Mouse (Mus musculus) hindbrain, embryonic 10.5 days (tissue): Measurements from ENCODE around the gene Chad. TPM values are rescaled to one million over a fixed set of nuclear protein-coding genes. Genes with fewer than 3 reads are reported as not detected.

Experiments
- DNase-seq: peaks from one replicate; pipeline ENCODE4 v3.0.0-alpha.2; 2017; ENCODE audit warnings: low spot score
- H3K27ac ChIP-seq: fragments of 300-500 bp; sonication (generic); 2 replicates; pipeline ENCODE4 v1.5.1; 2016; ENCODE audit warnings: mild to moderate bottlenecking, moderate library complexity
- H3K27me3 ChIP-seq: fragments of 300-500 bp; sonication (generic); 2 replicates; pipeline ENCODE4 v1.6.1; 2016; ENCODE audit warnings: mild to moderate bottlenecking; ENCODE audit not compliant: poor library complexity, insufficient read depth, severe bottlenecking
- H3K36me3 ChIP-seq: fragments of 300-500 bp; sonication (generic); 2 replicates; pipeline ENCODE4 v1.6.1; 2016; ENCODE audit warnings: mild to moderate bottlenecking, moderate library complexity
- H3K4me1 ChIP-seq: fragments of 300-500 bp; sonication (generic); replicated peaks from 2 replicates; pipeline ENCODE4 v1.6.1; 2016; ENCODE audit warnings: mild to moderate bottlenecking
- H3K4me3 ChIP-seq: fragments of 300-500 bp; sonication (generic); 2 replicates; pipeline ENCODE4 v1.5.1; 2016; ENCODE audit warnings: mild to moderate bottlenecking, moderate library complexity
- H3K9me3 ChIP-seq: fragments of 300-500 bp; sonication (generic); 2 replicates; pipeline ENCODE4 v1.6.1; 2016; ENCODE audit warnings: mild to moderate bottlenecking, moderate library complexity
- WGBS: fragments of 180-500 bp; shearing (Covaris S2); methylation state at CpG from one replicate; pipeline ENCODE4 v1.1.7; 2016; 5-methylcytosine and 5-hydroxymethylcytosine counted together
- polyA plus RNA-seq: library from polyadenylated mRNA; unstranded; fragments of >200 nt; fragmentation: Nextera tagmentation; extraction: Ambion mirVana; gene quantifications from 2 replicates; pipeline ENCODE4 v1.2.1, GENCODE M21; 2016

The Chad gene
- polyA plus RNA-seq, 1 experiment from 2014 or later = 0.29 TPM

DNA sequence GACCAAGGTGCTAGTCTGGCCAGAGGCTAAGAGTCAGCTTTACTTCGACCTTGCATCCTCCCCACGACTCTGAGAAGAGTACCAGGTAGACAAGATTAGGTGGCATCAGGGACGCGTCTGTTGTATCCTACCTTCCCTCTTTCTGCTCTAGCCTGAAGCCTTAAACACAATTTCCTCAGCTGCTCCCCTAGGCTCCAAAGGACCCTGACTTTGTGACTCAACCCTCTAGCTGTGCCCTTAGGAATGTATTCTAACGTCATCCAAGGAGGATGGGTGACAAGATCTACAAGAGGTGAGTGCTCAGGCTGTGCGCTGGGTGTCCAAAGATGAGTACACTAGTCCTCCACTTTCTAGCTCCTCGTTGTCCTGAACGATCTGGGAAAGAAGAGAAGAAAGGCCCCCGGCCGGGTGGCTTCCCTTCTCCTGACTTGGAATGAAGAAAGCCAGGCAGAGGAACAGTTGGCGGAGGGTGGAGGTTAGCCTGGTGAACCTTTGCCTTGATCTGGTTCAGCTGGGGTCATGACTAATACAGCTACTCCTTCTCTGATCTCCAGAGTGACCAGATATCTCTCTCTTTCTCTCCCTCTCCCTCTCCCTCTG is 37.6 kb downstream of the Chad start:
- peak overlapping the region; percentile 81 for H3K27ac ChIP-seq

DNA sequence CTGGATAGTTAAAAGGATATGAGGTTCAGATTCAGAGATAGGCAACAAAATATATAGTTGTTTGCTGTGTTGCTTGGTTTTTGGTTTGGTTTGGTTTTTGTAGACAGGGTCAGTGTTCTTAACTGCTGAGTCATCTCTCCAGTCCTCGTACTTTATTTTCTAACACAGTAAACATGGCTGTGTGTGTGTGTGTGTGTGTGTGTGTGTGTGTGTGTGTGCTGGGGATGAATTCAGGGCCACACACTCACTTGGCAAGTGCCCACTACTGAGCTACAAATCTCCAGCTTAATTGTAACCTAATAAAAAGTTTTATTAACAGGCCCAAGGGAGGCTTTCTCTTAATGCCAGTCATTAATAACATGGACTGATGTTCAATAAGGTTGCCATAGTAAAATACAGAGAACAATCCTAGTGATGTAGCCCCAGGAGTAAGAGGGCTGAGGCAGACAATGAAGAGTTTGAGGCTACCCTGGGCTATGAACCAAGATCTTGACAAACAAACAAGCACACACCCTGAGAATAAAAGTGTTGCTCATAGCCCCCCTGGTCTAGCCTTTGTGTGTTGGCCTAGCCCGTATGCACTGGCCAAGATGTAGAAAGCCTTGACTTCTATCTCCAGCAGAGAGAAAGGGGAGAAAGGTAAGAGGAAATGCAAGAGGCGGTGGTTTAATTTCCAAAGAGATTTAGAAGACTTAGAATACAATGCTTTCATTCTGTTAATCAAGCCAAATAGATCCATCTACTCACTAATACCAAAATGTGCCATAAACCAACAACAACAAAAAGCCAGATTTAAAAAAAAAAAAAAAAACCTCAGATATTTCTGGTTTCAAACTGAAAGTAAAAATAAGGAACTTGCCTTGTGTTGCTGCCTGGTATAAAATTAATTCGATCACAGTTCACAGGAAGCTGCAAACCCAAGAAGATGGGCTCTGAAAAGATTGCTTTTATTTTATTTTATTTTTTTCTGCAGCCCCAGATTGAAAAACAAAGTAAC is 46.2 kb downstream of the Chad start:
- H3K36me3 ChIP-seq = no peaks in the 10 kb centered on the region
- H3K9me3 ChIP-seq = no peaks in the 10 kb centered on the region
- H3K4me1 ChIP-seq = no peaks in the 10 kb centered on the region
- H3K27me3 ChIP-seq = no peaks in the 10 kb centered on the region
- H3K27ac ChIP-seq = no peak overlapping the region
- no peak overlapping the region for H3K4me3 ChIP-seq
- no peak for DNase-seq
- WGBS = 78% methylated on average over 4 of the region's 4 CpGs

More for the DNA sequence above, 37.6 kb downstream of the Chad start:
- H3K27me3 ChIP-seq = peaks cover 19% of the 10 kb centered on the region; the same call in 1 of the 2 replicates
- 0 out of 2 replicates have a peak, but pooled peaks cover under 1% of the 10 kb centered on the region for H3K36me3 ChIP-seq
- H3K4me3 ChIP-seq = peak overlapping the region; percentile 56
- 64% methylated on average over 11 of the region's 11 CpGs for WGBS
- peaks cover 26% of the 10 kb centered on the region for H3K4me1 ChIP-seq
- DNase-seq = no peak
- H3K9me3 ChIP-seq = no peaks in the 10 kb centered on the region

GRCm38 (mm10) chr11:94614603-94615002 is 49.8 kb downstream of the Chad start:
- no peak overlapping the region for H3K27ac ChIP-seq
- 84% methylated on average over 4 of the region's 4 CpGs for WGBS
- H3K4me1 ChIP-seq = no peaks in the 10 kb centered on the region
- no peaks in the 10 kb centered on the region for H3K9me3 ChIP-seq
- DNase-seq = no peak
- H3K36me3 ChIP-seq = no peaks in the 10 kb centered on the region
- no peaks in the 10 kb centered on the region for H3K27me3 ChIP-seq
- H3K4me3 ChIP-seq = no peak overlapping the region

GRCm38 (mm10) chr11:94615494-94615893 is 50.6 kb downstream of the Chad start:
- 46% methylated on average over 4 of the region's 4 CpGs for whole genome bisulfite sequencing
- Histone ChIP-seq H3K9me3 (no peaks in the 10 kb centered on the region), H3K36me3 (no peaks in the 10 kb centered on the region), H3K27ac (no peak overlapping the region), H3K4me1 (no peaks in the 10 kb centered on the region), H3K27me3 (no peaks in the 10 kb centered on the region), H3K4me3 (no peak overlapping the region)
- no peak for DNase-seq

DNA sequence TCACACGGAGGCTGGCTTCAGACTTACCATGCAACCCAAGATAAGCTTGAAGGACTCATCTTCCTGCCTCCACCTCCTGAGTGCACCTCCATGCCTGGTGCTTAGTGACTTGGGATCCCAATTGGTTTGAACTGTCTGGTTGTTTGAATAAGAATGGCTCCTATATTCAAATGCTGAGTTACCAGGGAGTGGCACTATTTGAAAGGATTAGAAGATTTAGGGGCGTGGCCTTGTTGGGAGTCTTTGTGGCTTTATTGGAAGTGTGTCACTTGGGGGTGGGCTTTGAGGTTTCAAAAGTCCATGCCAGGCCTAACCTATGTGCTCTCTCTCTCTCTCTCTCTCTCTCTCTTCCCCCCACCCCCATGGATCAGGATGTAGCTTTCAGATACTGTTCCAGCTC is 52.8 kb downstream of the Chad start:
- H3K27ac ChIP-seq = no peak overlapping the region
- no peaks in the 10 kb centered on the region for H3K9me3 ChIP-seq
- H3K4me1 ChIP-seq = no peaks in the 10 kb centered on the region
- no peak overlapping the region for H3K4me3 ChIP-seq
- DNase-seq = no peak
- 93% methylated on average over 2 of the region's 2 CpGs for WGBS
- H3K27me3 ChIP-seq = no peaks in the 10 kb centered on the region
- H3K36me3 ChIP-seq = no peaks in the 10 kb centered on the region

Other genes with a start within 250 kb of the Chad start
- 72.3 and 103 TPM in 2 replicates for gene Luc7l3, start 243.1 kb upstream of the Chad start, polyA plus RNA-seq
- gene Ankrd40, start 237.0 kb upstream of the Chad start, polyA plus RNA-seq = 11.7 and 12.5 TPM in 2 replicates
- 0.46 and 0.48 TPM in 2 replicates for gene Abcc3, start 172.1 kb upstream of the Chad start, polyA plus RNA-seq
- 5.3 and 7.7 TPM in 2 replicates for gene Cacna1g, start 90.8 kb upstream of the Chad start, polyA plus RNA-seq
- 0.05 TPM in 1 of 2 replicates, not detected in the other for gene Spata20, start 78.9 kb upstream of the Chad start, polyA plus RNA-seq
- 1.7 and 1.9 TPM in 2 replicates for gene Epn3, start 65.1 kb upstream of the Chad start, polyA plus RNA-seq
- gene Mycbpap, start 43.3 kb upstream of the Chad start, polyA plus RNA-seq = 3.9 and 4.6 TPM in 2 replicates
- 3.6 and 4.3 TPM in 2 replicates for gene Rsad1, start 15.8 kb upstream of the Chad start, polyA plus RNA-seq
- 3.7 and 4.5 TPM in 2 replicates for gene Acsf2, start 36.8 kb downstream of the Chad start, polyA plus RNA-seq
- 274 and 275 TPM in 2 replicates for gene Lrrc59, start 64.7 kb downstream of the Chad start, polyA plus RNA-seq
- 133 and 157 TPM in 2 replicates for gene Mrpl27, start 88.7 kb downstream of the Chad start, polyA plus RNA-seq
- gene Eme1, start 88.9 kb downstream of the Chad start, polyA plus RNA-seq = 42.3 and 57.1 TPM in 2 replicates
- 13.9 and 16.7 TPM in 2 replicates for gene Xylt2, start 112.5 kb downstream of the Chad start, polyA plus RNA-seq
- not detected in 2 replicates for gene Gm11541, start 139.5 kb downstream of the Chad start, polyA plus RNA-seq
- 0.30 TPM in 1 of 2 replicates, not detected in the other for gene Cdc34b, start 176.7 kb downstream of the Chad start, polyA plus RNA-seq
- not detected in 2 replicates for gene Tmem92, start 217.7 kb downstream of the Chad start, polyA plus RNA-seq